In genomic region chr11:60837644-60838406, GRCm38 (mm10) we compare ENCODE assay signal across 13 mouse cellular contexts. TPM values are rescaled to one million over a fixed set of nuclear protein-coding genes. Genes with fewer than 3 reads are reported as not detected.
DNase-seq lines count a peak whose midpoint lies in the region; ATAC-seq and TF ChIP-seq lines count a peak whose summit lies in the region.
"Had no signal": no experiment of that assay in that cellular context is flagged by ENCODE, and none has a peak within 500 bp of the region (broad histone marks: within the 10 kb centered on the region; RNA-seq: fewer than 3 reads in every experiment).

No protein-coding gene starts in this region.

- H3K36me3 ChIP-seq in E14TG2a.4 (ENCODE audit: insufficient read depth, low read length), result peaks cover 37% of the 10 kb centered on the region
- 0 out of 2 replicates have a peak, but pooled peaks cover 3% of the 10 kb centered on the region for H3K36me3 ChIP-seq in intestine, postnatal 0 days (ENCODE audit: control insufficient read depth, insufficient read depth)
- H3K36me3 ChIP-seq in liver, embryonic 15.5 days (replicated peaks), result no peaks in the 10 kb centered on the region
- H3K36me3 ChIP-seq: lung, embryonic 15.5 days; midbrain, embryonic 15.5 days; neural tube, embryonic 13.5 days had no signal

- ATAC-seq in intestine, postnatal 0 days, result peak; percentile 82
- peak; percentile 51; the same call in 1 of the 2 replicates for ATAC-seq in liver, embryonic 15.5 days (ENCODE audit: insufficient read depth)
- ATAC-seq: midbrain, embryonic 15.5 days had no signal

- no peak for TF ChIP-seq CTCF in E14TG2a.4 (conservative IDR thresholded peaks at IDR 0.05; ENCODE audit: low read length)
- TF ChIP-seq CTCF in intestine, postnatal 0 days (IDR thresholded peaks at IDR 0.05; ENCODE audit: low read depth), result no peak

- no peaks in the 10 kb centered on the region for H3K27me3 ChIP-seq in E14TG2a.4 (ENCODE audit: insufficient read depth, low read length)
- H3K27me3 ChIP-seq in intestine, postnatal 0 days (replicated peaks; ENCODE audit: control insufficient read depth, insufficient read depth, low read length), result no peaks in the 10 kb centered on the region
- H3K27me3 ChIP-seq in liver, embryonic 15.5 days, result no peaks in the 10 kb centered on the region
- H3K27me3 ChIP-seq: lung, embryonic 15.5 days; midbrain, embryonic 15.5 days; neural tube, embryonic 13.5 days had no signal

- peak; percentile 27 for DNase-seq in adrenal gland, adult 2 months
- no peak for DNase-seq in adrenal gland, postnatal 25 days
- no peak for DNase-seq in layer of hippocampus, adult 9-10 months (ENCODE audit: low spot score)
- DNase-seq in layer of hippocampus, adult 9-11 months, result no peak
- no peak for DNase-seq in layer of hippocampus, postnatal 10 days (ENCODE audit: low spot score in 2 of 2)
- DNase-seq: cerebellum, adult 11 months; right cerebral cortex, postnatal 25 days had no signal

- H3K4me2 ChIP-seq in intestine, postnatal 0 days (replicated peaks; ENCODE audit: low read depth), result peak overlapping the region; percentile 52
- peak overlapping the region; percentile 25 for H3K4me2 ChIP-seq in liver, embryonic 15.5 days
- H3K4me2 ChIP-seq: lung, embryonic 15.5 days; midbrain, embryonic 15.5 days; neural tube, embryonic 13.5 days had no signal

- peak overlapping the region; percentile 88 for H3K27ac ChIP-seq in intestine, postnatal 0 days (ENCODE audit: low read depth, low read length)
- H3K27ac ChIP-seq in liver, embryonic 15.5 days (replicated peaks), result peak overlapping the region; percentile 29; the same call in 1 of the 2 replicates
- H3K27ac ChIP-seq: lung, embryonic 15.5 days; midbrain, embryonic 15.5 days; neural tube, embryonic 13.5 days had no signal

- H3K9ac ChIP-seq in intestine, postnatal 0 days (ENCODE audit: low read depth, low read length), result no peak overlapping the region; the same call in 1 of the 2 replicates
- H3K9ac ChIP-seq in liver, embryonic 15.5 days, result no peak overlapping the region
- H3K9ac ChIP-seq: lung, embryonic 15.5 days; midbrain, embryonic 15.5 days; neural tube, embryonic 13.5 days had no signal

- 44% methylated on average over 10 of the region's 10 CpGs for whole genome bisulfite sequencing in intestine, postnatal 0 days
- WGBS in liver, embryonic 15.5 days (ENCODE audit: insufficient replicate concordance), result 45% methylated on average over 10 of the region's 10 CpGs

- peaks cover 66% of the 10 kb centered on the region for H3K4me1 ChIP-seq in E14TG2a.4 (replicated peaks; ENCODE audit: low read depth, low read length)
- no peaks in the 10 kb centered on the region; the same call in 1 of the 2 replicates for H3K4me1 ChIP-seq in intestine, postnatal 0 days (replicated peaks; ENCODE audit: control insufficient read depth, insufficient read depth, low read length)
- peaks cover 35% of the 10 kb centered on the region for H3K4me1 ChIP-seq in liver, embryonic 15.5 days (replicated peaks)
- H3K4me1 ChIP-seq: lung, embryonic 15.5 days; midbrain, embryonic 15.5 days; neural tube, embryonic 13.5 days had no signal

- H3K9me3 ChIP-seq in E14TG2a.4 (ENCODE audit: low read length), result no peaks in the 10 kb centered on the region
- H3K9me3 ChIP-seq in intestine, postnatal 0 days (ENCODE audit: control insufficient read depth), result no peaks in the 10 kb centered on the region
- no peaks in the 10 kb centered on the region for H3K9me3 ChIP-seq in liver, embryonic 15.5 days (replicated peaks)
- H3K9me3 ChIP-seq: lung, embryonic 15.5 days; midbrain, embryonic 15.5 days; neural tube, embryonic 13.5 days had no signal

- H3K4me3 ChIP-seq in E14TG2a.4 (replicated peaks; ENCODE audit: low read length), result 0 out of 2 replicates have a peak overlapping the region, but pooled peaks have one; percentile 3
- H3K4me3 ChIP-seq in intestine, postnatal 0 days (ENCODE audit: low read depth, low read length), result peak overlapping the region; percentile 26; the same call in 1 of the 2 replicates
- H3K4me3 ChIP-seq in liver, embryonic 15.5 days (replicated peaks), result no peak overlapping the region
- H3K4me3 ChIP-seq: lung, embryonic 15.5 days; midbrain, embryonic 15.5 days; neural tube, embryonic 13.5 days had no signal

RNA-seq across cellular contexts. Expression of gene Dhrs7b, which starts 7.4 kb away (rescaled TPM):
- 10 to 100 TPM; 36.9 to 53.7 TPM for total RNA-seq in adrenal gland, adult 2 months (2021)
- 13.2 and 16.0 TPM in 2 replicates for polyA plus RNA-seq in adrenal gland, adult 2 months (2012; rRNA removed)
- total RNA-seq in adrenal gland, postnatal 25 days (2021), result 38.7 and 49.5 TPM in 2 replicates
- polyA plus RNA-seq in intestine, postnatal 0 days (2015; fragmentation: Nextera tagmentation; extraction: Ambion mirVana), result 78.5 and 79.6 TPM in 2 replicates
- 20.2 and 22.6 TPM in 2 replicates for polyA plus RNA-seq in liver, embryonic 15.5 days (2015; fragmentation: Nextera tagmentation; extraction: Ambion mirVana)
- 10 to 100 TPM; 26.1 to 27.4 TPM for total RNA-seq in layer of hippocampus, postnatal 10 days (2021)

RNA-seq across cellular contexts. Expression of gene Shmt1, which starts 26.3 kb away (rescaled TPM):
- total RNA-seq in adrenal gland, adult 2 months (2021), result 10 to 100 TPM; 38.7 to 82.4 TPM
- polyA plus RNA-seq in adrenal gland, adult 2 months (2012; rRNA removed), result 27.7 and 43.5 TPM in 2 replicates
- total RNA-seq in adrenal gland, postnatal 25 days (2021), result 82.3 and 91.4 TPM in 2 replicates
- polyA plus RNA-seq in intestine, postnatal 0 days (2015; fragmentation: Nextera tagmentation; extraction: Ambion mirVana), result 31.0 and 34.5 TPM in 2 replicates
- 52.4 and 64.0 TPM in 2 replicates for polyA plus RNA-seq in liver, embryonic 15.5 days (2015; fragmentation: Nextera tagmentation; extraction: Ambion mirVana)
- total RNA-seq in layer of hippocampus, postnatal 10 days (2021), result 1 to 10 TPM; 3.9 to 7.1 TPM

RNA-seq across cellular contexts. Expression of gene Tmem11, which starts 41.2 kb away (rescaled TPM):
- 10 to 100 TPM; 37.0 to 62.2 TPM for total RNA-seq in adrenal gland, adult 2 months (2021)
- polyA plus RNA-seq in adrenal gland, adult 2 months (2012; rRNA removed), result 74.9 and 88.3 TPM in 2 replicates
- total RNA-seq in adrenal gland, postnatal 25 days (2021), result 40.4 and 41.5 TPM in 2 replicates
- polyA plus RNA-seq in intestine, postnatal 0 days (2015; fragmentation: Nextera tagmentation; extraction: Ambion mirVana), result 34.6 and 39.3 TPM in 2 replicates
- polyA plus RNA-seq in liver, embryonic 15.5 days (2015; fragmentation: Nextera tagmentation; extraction: Ambion mirVana), result 26.7 and 28.7 TPM in 2 replicates
- total RNA-seq in layer of hippocampus, postnatal 10 days (2021), result 10 to 100 TPM; 22.9 to 25.5 TPM

Comparison
In these comparisons a context has a peak if more than half of its experiments do, and no peak if none do; other contexts are left out.
1. RNA of gene Shmt1, which starts 26.3 kb away (total RNA-seq): 82.3 to 91.4 TPM in adrenal gland, postnatal 25 days and 38.7 to 82.4 TPM in adrenal gland, adult 2 months; 3.9 to 7.1 TPM in layer of hippocampus, postnatal 10 days; every median in the first group is over 4 times any median in the second.